Mouse (Mus musculus) embryonic fibroblast, embryonic 13.5 days (primary cell): ENCODE measurements at regions not wholly inside any gene's neighbourhood (a gene's known extent, or its start where the extent isn't known, plus 50 kb on each side); places are given as distances from the start of the nearest gene placed in this dataset.

Experiments used
- CTCF ChIP-seq: IDR thresholded peaks from 2 replicates; pipeline ENCODE4 v1.5.1; 2011; ENCODE audit warnings: mild to moderate bottlenecking, control low read depth, low read length, moderate library complexity, borderline replicate concordance; ENCODE audit not compliant: insufficient read depth
- POLR2A ChIP-seq: IDR thresholded peaks from 2 replicates; pipeline ENCODE4 v1.6.1; 2011; ENCODE audit warnings: low read depth, mild to moderate bottlenecking, control low read depth, low read length, moderate library complexity

- TF ChIP-seq CTCF (no peak), POLR2A (no peak)
These were observed 575.8 kb downstream of the Cypt12 start for GRCm38 (mm10) chr3:18524011-18524410.
